Mouse (Mus musculus): ENCODE measurements around the gene Nek9. TPM values are rescaled to one million over a fixed set of nuclear protein-coding genes. Genes with fewer than 3 reads are reported as not detected.

The Nek9 gene
- total RNA-seq, 1 experiment, result 20.4 TPM

- H3K27ac ChIP-seq (ENCODE audit: insufficient read depth, low read depth, low read length, poor library complexity, severe bottlenecking), result no peak overlapping the region; the same call in 1 of the 2 replicates
- no peak overlapping the region for H3K9ac ChIP-seq (ENCODE audit: insufficient read depth, low read depth, low read length, poor library complexity, severe bottlenecking)
- no peak overlapping the region for H3K4me3 ChIP-seq (ENCODE audit: insufficient read depth in 1 of 2, low read depth in 1 of 2, low read length in 2 of 2, poor library complexity in 1 of 2, severe bottlenecking in 1 of 2)
- in situ Hi-C loops (cut with MboI; ENCODE audit: low sequenced_read_pairs in 2 of 2, unreplicated experiment in 2 of 2), result no loop called here
- no peak for TF ChIP-seq ZNF384 (IDR thresholded peaks at IDR 0.05; ENCODE audit: low read depth, low read length)
- no peak for TF ChIP-seq HCFC1 (IDR thresholded peaks at IDR 0.05; ENCODE audit: borderline replicate concordance, insufficient read depth, low read length)
- no peak for TF ChIP-seq MAFK (IDR thresholded peaks at IDR 0.05; ENCODE audit: insufficient read depth, low read depth, low read length)
- TF ChIP-seq ZC3H11A (IDR thresholded peaks at IDR 0.05; ENCODE audit: borderline replicate concordance, low read depth, low read length), result no peak
- no peak for TF ChIP-seq CHD2 (IDR thresholded peaks at IDR 0.05; ENCODE audit: low read depth, low read length)
- no peak for DNase-seq (ENCODE audit: low read depth, low spot score)
- H3K9me3 ChIP-seq (ENCODE audit: control insufficient read depth, insufficient read depth, low read depth, low read length), result 0 out of 2 replicates have a peak, but pooled peaks cover 3% of the 10 kb centered on the region
- peaks cover 11% of the 10 kb centered on the region for H3K36me3 ChIP-seq (ENCODE audit: control insufficient read depth, insufficient read depth, low read length, poor library complexity, severe bottlenecking)
- H3K4me1 ChIP-seq (ENCODE audit: control insufficient read depth in 2 of 2, insufficient read depth in 2 of 2, low read length in 2 of 2, poor library complexity in 1 of 2), result peaks cover 0 to 7% of the 10 kb centered on the region in 2 experiments; a peak in 1 of 4 replicates
Measured at GRCm38 (mm10) chr12:85298127-85298834, 40.9 kb downstream of the Nek9 start.

GRCm38 (mm10) chr12:85297345-85297997 is 41.7 kb downstream of the Nek9 start:
- in situ Hi-C loops (cut with MboI; ENCODE audit: low sequenced_read_pairs in 2 of 2, unreplicated experiment in 2 of 2), result no loop called here
- TF ChIP-seq ZC3H11A (IDR thresholded peaks at IDR 0.05; ENCODE audit: borderline replicate concordance, low read depth, low read length), result no peak
- Histone ChIP-seq H3K27ac (ENCODE audit: insufficient read depth, low read depth, low read length, poor library complexity, severe bottlenecking) (no peak overlapping the region), H3K36me3 (ENCODE audit: control insufficient read depth, insufficient read depth, low read length, poor library complexity, severe bottlenecking) (peaks cover 11% of the 10 kb centered on the region), H3K9ac (ENCODE audit: insufficient read depth, low read depth, low read length, poor library complexity, severe bottlenecking) (no peak overlapping the region), H3K9me3 (ENCODE audit: control insufficient read depth, insufficient read depth, low read depth, low read length) (0 out of 2 replicates have a peak, but pooled peaks cover 3% of the 10 kb centered on the region), H3K4me3 (ENCODE audit: insufficient read depth in 1 of 2, low read depth in 1 of 2, low read length in 2 of 2, poor library complexity in 1 of 2, severe bottlenecking in 1 of 2) (no peak overlapping the region), H3K4me1 (ENCODE audit: control insufficient read depth in 2 of 2, insufficient read depth in 2 of 2, low read length in 2 of 2, poor library complexity in 1 of 2) (peaks cover 0 to 7% of the 10 kb centered on the region in 2 experiments; a peak in 1 of 4 replicates)
- DNase-seq (ENCODE audit: low read depth, low spot score), result no peak

GRCm38 (mm10) chr12:85296915-85297314 is 42.2 kb downstream of the Nek9 start:
- DNase-seq (ENCODE audit: low read depth, low spot score), result no peak
- Histone ChIP-seq H3K36me3 (ENCODE audit: control insufficient read depth, insufficient read depth, low read length, poor library complexity, severe bottlenecking) (peaks cover 11% of the 10 kb centered on the region), H3K4me3 (ENCODE audit: insufficient read depth in 1 of 2, low read depth in 1 of 2, low read length in 2 of 2, poor library complexity in 1 of 2, severe bottlenecking in 1 of 2) (no peak overlapping the region), H3K9me3 (ENCODE audit: control insufficient read depth, insufficient read depth, low read depth, low read length) (0 out of 2 replicates have a peak, but pooled peaks cover 3% of the 10 kb centered on the region), H3K4me1 (ENCODE audit: control insufficient read depth in 2 of 2, insufficient read depth in 2 of 2, low read length in 2 of 2, poor library complexity in 1 of 2) (peaks cover 0 to 7% of the 10 kb centered on the region in 2 experiments; a peak in 1 of 4 replicates), H3K27ac (ENCODE audit: insufficient read depth, low read depth, low read length, poor library complexity, severe bottlenecking) (no peak overlapping the region), H3K9ac (ENCODE audit: insufficient read depth, low read depth, low read length, poor library complexity, severe bottlenecking) (peak overlapping the region; percentile 49; the same call in 1 of the 2 replicates)
- no peak for TF ChIP-seq MAFK (IDR thresholded peaks at IDR 0.05; ENCODE audit: insufficient read depth, low read depth, low read length)
- TF ChIP-seq CHD2 (IDR thresholded peaks at IDR 0.05; ENCODE audit: low read depth, low read length), result no peak
- no peak for TF ChIP-seq ZNF384 (IDR thresholded peaks at IDR 0.05; ENCODE audit: low read depth, low read length)
- TF ChIP-seq ZC3H11A (IDR thresholded peaks at IDR 0.05; ENCODE audit: borderline replicate concordance, low read depth, low read length), result no peak
- no peak for TF ChIP-seq HCFC1 (IDR thresholded peaks at IDR 0.05; ENCODE audit: borderline replicate concordance, insufficient read depth, low read length)
- in situ Hi-C loops (cut with MboI; ENCODE audit: low sequenced_read_pairs in 2 of 2, unreplicated experiment in 2 of 2), result no loop called here

GRCm38 (mm10) chr12:85295506-85295905 is 43.7 kb downstream of the Nek9 start:
- no peak overlapping the region for H3K9ac ChIP-seq (ENCODE audit: insufficient read depth, low read depth, low read length, poor library complexity, severe bottlenecking)
- H3K9me3 ChIP-seq (ENCODE audit: control insufficient read depth, insufficient read depth, low read depth, low read length), result 0 out of 2 replicates have a peak, but pooled peaks cover 3% of the 10 kb centered on the region
- H3K36me3 ChIP-seq (ENCODE audit: control insufficient read depth, insufficient read depth, low read length, poor library complexity, severe bottlenecking), result no peaks in the 10 kb centered on the region
- H3K4me3 ChIP-seq (ENCODE audit: insufficient read depth in 1 of 2, low read depth in 1 of 2, low read length in 2 of 2, poor library complexity in 1 of 2, severe bottlenecking in 1 of 2), result no peak overlapping the region
- TF ChIP-seq MAFK (IDR thresholded peaks at IDR 0.05; ENCODE audit: insufficient read depth, low read depth, low read length), result no peak
- no peak for TF ChIP-seq ZC3H11A (IDR thresholded peaks at IDR 0.05; ENCODE audit: borderline replicate concordance, low read depth, low read length)
- no peak for TF ChIP-seq HCFC1 (IDR thresholded peaks at IDR 0.05; ENCODE audit: borderline replicate concordance, insufficient read depth, low read length)
- TF ChIP-seq CHD2 (IDR thresholded peaks at IDR 0.05; ENCODE audit: low read depth, low read length), result no peak
- TF ChIP-seq ZNF384 (IDR thresholded peaks at IDR 0.05; ENCODE audit: low read depth, low read length), result no peak
- H3K27ac ChIP-seq (ENCODE audit: insufficient read depth, low read depth, low read length, poor library complexity, severe bottlenecking), result no peak overlapping the region
- no peak for DNase-seq (ENCODE audit: low read depth, low spot score)
- in situ Hi-C loops (cut with MboI; ENCODE audit: low sequenced_read_pairs in 2 of 2, unreplicated experiment in 2 of 2), result no loop called here
- peaks cover 0 to 7% of the 10 kb centered on the region in 2 experiments; a peak in 1 of 4 replicates for H3K4me1 ChIP-seq (ENCODE audit: control insufficient read depth in 2 of 2, insufficient read depth in 2 of 2, low read length in 2 of 2, poor library complexity in 1 of 2)

All from ES-E14 (cell line).